Mouse (Mus musculus): ENCODE measurements around the gene Rnf130.

GRCm38 (mm10) chr11:50138206-50138822, 113.2 kb downstream of the Rnf130 start:
- TF ChIP-seq CTCF (IDR thresholded peaks at IDR 0.05; ENCODE audit: control insufficient read depth, insufficient read depth, low read length): no peak
- TF ChIP-seq POLR2A (IDR thresholded peaks at IDR 0.05; ENCODE audit: borderline replicate concordance, control insufficient read depth, low read depth, low read length): no peak
